Mouse (Mus musculus) heart, embryonic 10.5 days (tissue): Measurements from ENCODE around the gene Bckdhb. TPM values are rescaled to one million over a fixed set of nuclear protein-coding genes. Genes with fewer than 3 reads are reported as not detected.

Experiments
- DNase-seq: peaks from one replicate; pipeline ENCODE4 v3.0.0-alpha.2; 2017; ENCODE audit warnings: low spot score
- H3K27ac ChIP-seq: fragments of 300-500 bp; sonication (generic); 2 replicates; pipeline ENCODE4 v1.5.1; 2016; ENCODE audit warnings: mild to moderate bottlenecking
- H3K27me3 ChIP-seq: fragments of 300-500 bp; sonication (generic); 2 replicates; pipeline ENCODE4 v1.6.1; 2016; ENCODE audit warnings: mild to moderate bottlenecking; ENCODE audit not compliant: poor library complexity, insufficient read depth, severe bottlenecking
- H3K36me3 ChIP-seq: fragments of 300-500 bp; sonication (generic); 2 replicates; pipeline ENCODE4 v1.6.1; 2016; ENCODE audit warnings: mild to moderate bottlenecking, moderate library complexity
- H3K4me1 ChIP-seq: fragments of 300-500 bp; sonication (generic); 2 replicates; pipeline ENCODE4 v1.6.1; 2016; ENCODE audit warnings: mild to moderate bottlenecking
- H3K4me3 ChIP-seq: fragments of 300-500 bp; sonication (generic); 2 replicates; pipeline ENCODE4 v1.5.1; 2016; ENCODE audit warnings: mild to moderate bottlenecking, moderate library complexity
- H3K9me3 ChIP-seq: fragments of 300-500 bp; sonication (generic); 2 replicates; pipeline ENCODE4 v1.6.1; 2016; ENCODE audit warnings: mild to moderate bottlenecking, moderate library complexity
- WGBS: fragments of 180-500 bp; shearing (Covaris S2); methylation state at CpG from one replicate; pipeline ENCODE4 v1.1.7; 2016; 5-methylcytosine and 5-hydroxymethylcytosine counted together
- polyA plus RNA-seq: library from polyadenylated mRNA; unstranded; fragments of >200 nt; fragmentation: Nextera tagmentation; extraction: Ambion mirVana; gene quantifications from 2 replicates; pipeline ENCODE4 v1.2.1, GENCODE M21; 2016

The Bckdhb gene
- polyA plus RNA-seq, 1 experiment from 2014 or later: 49.6 TPM

DNA sequence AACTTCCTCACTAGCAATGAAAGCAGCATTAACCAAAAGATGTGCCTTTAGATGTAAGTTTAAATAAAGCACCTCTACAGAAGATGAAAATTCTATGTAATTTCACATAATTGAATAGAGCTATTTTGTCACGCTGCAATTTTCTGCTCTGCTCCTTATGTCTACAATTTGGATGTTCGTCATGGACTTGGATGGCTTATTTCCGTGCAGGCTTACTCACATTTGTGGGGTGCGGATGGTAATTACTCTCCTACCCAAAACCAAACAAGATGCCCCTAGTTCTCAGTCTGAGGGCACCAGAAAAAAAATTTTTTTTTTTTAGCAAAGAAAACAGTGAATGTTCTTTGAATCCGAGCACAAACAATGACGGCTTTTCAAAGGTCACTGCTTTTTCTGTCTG is 212.2 kb downstream of the Bckdhb start:
- no peak overlapping the region for H3K27ac ChIP-seq
- no peaks in the 10 kb centered on the region for H3K36me3 ChIP-seq
- H3K9me3 ChIP-seq: no peaks in the 10 kb centered on the region
- H3K4me3 ChIP-seq: no peak overlapping the region
- H3K27me3 ChIP-seq: no peaks in the 10 kb centered on the region
- no peaks in the 10 kb centered on the region for H3K4me1 ChIP-seq
- no peak for DNase-seq
- WGBS: 92% methylated on average over 6 of the region's 6 CpGs

DNA sequence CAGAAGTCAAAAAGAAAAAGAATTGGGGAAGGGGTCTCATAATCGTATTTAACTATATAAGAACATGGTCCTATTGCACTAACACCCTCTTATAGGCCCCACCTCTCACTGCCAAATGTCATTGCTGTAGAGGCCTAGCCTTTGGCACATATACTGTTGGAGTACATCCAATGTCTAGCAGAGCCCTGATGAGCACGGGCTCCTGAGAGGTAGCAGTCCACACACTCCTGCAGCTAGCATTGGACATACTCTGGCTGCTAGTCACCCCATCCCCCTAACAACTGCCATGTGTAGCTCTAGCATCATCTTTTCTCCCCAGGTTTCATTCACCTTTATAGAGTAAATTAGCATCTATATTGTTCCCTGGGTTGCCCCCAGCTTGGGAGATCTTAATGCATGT is 223.2 kb downstream of the Bckdhb start:
- no peaks in the 10 kb centered on the region for H3K36me3 ChIP-seq
- H3K27me3 ChIP-seq: no peaks in the 10 kb centered on the region
- no peak overlapping the region for H3K4me3 ChIP-seq
- WGBS: 79% methylated on average over 2 of the region's 2 CpGs
- no peak overlapping the region for H3K27ac ChIP-seq
- DNase-seq: no peak
- no peaks in the 10 kb centered on the region for H3K9me3 ChIP-seq
- no peaks in the 10 kb centered on the region for H3K4me1 ChIP-seq

Other genes starting within 250 kb of the Bckdhb start
- 3.6 and 9.0 TPM in 2 replicates for gene Elovl4, start 118.9 kb upstream of the Bckdhb start, polyA plus RNA-seq
- 25.0 and 33.3 TPM in 2 replicates for gene Ttk, start 90.5 kb upstream of the Bckdhb start, polyA plus RNA-seq